Mouse (Mus musculus): Measurements from ENCODE around the gene Gm8332.
"Not testable (repeated sequence)": the region's sequence is repeated elsewhere in the genome, so short reads cannot be mapped to it uniquely, and the experiment has no call there.

The Gm8332 gene

GRCm38 (mm10) chr12:88250000-88250399, at the start of gene Gm8332:
Gm8332 (minus strand) TSS chr12:88250100.
- not testable (repeated sequence) for DNase-seq (ENCODE audit: low spot score in 2 of 2)

GRCm38 (mm10) chr12:88297171-88297570, 47.3 kb upstream of the Gm8332 start:
- not testable (repeated sequence) for DNase-seq (ENCODE audit: low spot score in 2 of 2)

- DNase-seq (ENCODE audit: low spot score in 2 of 2): not testable (repeated sequence)
These were observed 43.2 kb upstream of the Gm8332 start for GRCm38 (mm10) chr12:88293082-88293481.

- not testable (repeated sequence) for DNase-seq (ENCODE audit: low spot score in 2 of 2)
These were observed 35.3 kb upstream of the Gm8332 start for GRCm38 (mm10) chr12:88285224-88285623.

GRCm38 (mm10) chr12:88274400-88274799, 24.5 kb upstream of the Gm8332 start, which contains the start of gene Gm5662:
Gm5662 (minus strand) TSS chr12:88274500.
- DNase-seq (ENCODE audit: low spot score in 2 of 2): not testable (repeated sequence)

- no peak for DNase-seq (ENCODE audit: low spot score in 2 of 2)
These were observed 7.3 kb upstream of the Gm8332 start for GRCm38 (mm10) chr12:88257241-88257640.

GRCm38 (mm10) chr12:88255917-88256316, 6.0 kb upstream of the Gm8332 start:
- DNase-seq (ENCODE audit: low spot score in 2 of 2): not testable (repeated sequence)

- DNase-seq (ENCODE audit: low spot score in 2 of 2): not testable (repeated sequence)
These were observed 4.1 kb downstream of the Gm8332 start for GRCm38 (mm10) chr12:88245786-88246185.

- not testable (repeated sequence) for DNase-seq (ENCODE audit: low spot score in 2 of 2)
These were observed 7.0 kb downstream of the Gm8332 start for GRCm38 (mm10) chr12:88242940-88243339.

- DNase-seq (ENCODE audit: low spot score in 2 of 2): no peak
These were observed 30.5 kb downstream of the Gm8332 start for GRCm38 (mm10) chr12:88219445-88219844.

- DNase-seq (ENCODE audit: low spot score in 2 of 2): not testable (repeated sequence)
These were observed 31.8 kb downstream of the Gm8332 start for GRCm38 (mm10) chr12:88218059-88218458.

- no peak for DNase-seq (ENCODE audit: low spot score in 2 of 2)
These were observed 35.3 kb downstream of the Gm8332 start for GRCm38 (mm10) chr12:88214641-88215040.

GRCm38 (mm10) chr12:88211458-88211857, 38.4 kb downstream of the Gm8332 start:
- not testable (repeated sequence) for DNase-seq (ENCODE audit: low spot score in 2 of 2)

GRCm38 (mm10) chr12:88202856-88203255, 47.0 kb downstream of the Gm8332 start:
- no peak for DNase-seq (ENCODE audit: low spot score in 2 of 2)
